Mouse (Mus musculus): ENCODE data around the gene Isy1.
"Not testable (repeated sequence)": the region's sequence is repeated elsewhere in the genome, so short reads cannot be mapped to it uniquely, and the experiment has no call there.

Gene Isy1

DNA sequence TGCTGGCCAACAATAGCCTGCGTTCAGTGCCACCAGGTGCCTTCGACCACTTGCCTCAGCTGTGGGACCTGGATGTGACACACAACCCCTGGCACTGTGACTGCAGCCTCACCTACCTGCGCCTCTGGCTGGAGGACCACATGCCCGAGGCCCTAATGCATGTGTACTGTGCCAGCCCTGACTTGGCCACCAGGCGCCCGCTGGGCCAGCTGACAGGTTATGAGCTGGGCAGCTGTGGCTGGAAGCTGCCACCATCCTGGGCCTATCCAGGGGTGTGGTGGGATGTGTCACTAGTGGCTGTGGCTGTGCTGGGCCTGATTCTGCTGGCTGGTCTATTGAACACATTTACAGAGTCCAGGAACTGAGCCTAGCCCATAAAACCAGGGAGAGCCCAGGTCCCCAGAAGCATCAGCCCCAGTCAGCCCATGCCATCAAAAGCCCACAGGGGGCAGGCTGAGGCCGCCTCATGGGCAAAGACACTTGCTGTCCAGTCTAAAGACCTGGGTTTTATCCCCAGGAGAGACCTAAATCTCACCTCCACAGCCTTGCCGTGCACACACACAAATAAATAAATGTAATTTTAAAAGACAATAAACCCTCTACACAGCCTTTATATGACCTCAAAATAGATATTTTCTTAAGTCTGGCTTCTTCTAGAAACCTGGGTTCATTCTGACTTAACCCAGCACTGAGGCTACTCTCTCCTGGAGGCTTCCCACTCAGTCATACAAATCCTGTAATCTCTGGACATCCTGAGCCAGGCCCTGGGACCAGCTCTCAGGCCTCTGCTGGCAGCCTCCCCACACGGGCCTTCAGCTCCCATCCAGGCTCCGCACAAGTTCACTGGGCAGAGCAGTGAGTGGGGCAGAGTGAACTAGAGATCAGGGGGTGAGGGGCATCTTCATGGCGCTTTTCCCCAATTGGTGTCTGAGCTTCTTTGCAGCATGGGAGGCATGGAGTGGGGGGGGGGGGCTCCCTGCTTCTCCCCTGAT is 59.1 kb downstream of the Isy1 start:
- no peak for DNase-seq (ENCODE audit: low read depth, low spot score)

DNA sequence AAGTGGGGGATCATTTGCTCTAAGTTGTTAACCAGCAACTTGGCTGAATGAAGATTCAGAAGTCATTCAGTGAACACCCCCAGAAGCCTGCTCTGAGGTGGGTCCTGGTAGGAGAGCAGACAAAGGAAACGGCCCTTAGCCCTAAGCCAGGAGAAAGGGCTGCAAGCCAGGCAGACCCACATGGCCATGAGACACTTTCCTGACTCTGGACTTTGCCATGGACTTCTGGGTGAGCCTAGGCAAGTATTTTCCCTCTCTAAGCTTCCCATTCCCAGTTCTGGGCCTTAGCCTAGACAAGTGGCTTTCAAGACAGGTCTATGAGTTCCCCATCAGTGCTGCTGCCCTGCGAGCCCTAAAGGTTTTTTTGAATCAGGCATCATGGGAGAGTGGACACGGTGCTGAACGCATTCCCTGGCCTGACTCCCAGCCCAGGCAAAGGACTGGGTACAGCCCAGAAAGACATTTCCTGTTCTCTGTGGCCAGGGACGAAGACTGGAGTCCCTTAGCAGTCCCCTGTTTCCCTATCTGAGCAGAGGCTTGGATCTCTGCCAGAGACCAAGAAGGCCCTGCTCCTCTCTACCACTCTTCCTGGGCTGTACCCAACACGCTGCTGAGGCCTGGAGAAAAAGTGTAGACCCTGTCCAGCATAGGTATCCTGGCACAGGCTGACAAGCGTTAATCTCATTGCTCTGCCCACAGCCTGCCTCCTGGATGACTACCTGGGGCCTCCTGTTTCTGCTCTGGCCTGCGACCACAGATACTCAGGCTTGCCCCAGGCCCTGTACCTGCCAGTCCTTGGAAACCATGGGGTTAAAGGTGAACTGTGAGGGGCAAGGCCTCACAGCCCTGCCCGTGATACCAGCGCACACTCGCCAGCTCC is 60.1 kb downstream of the Isy1 start:
- DNase-seq (ENCODE audit: low read depth, low spot score), result no peak

DNA sequence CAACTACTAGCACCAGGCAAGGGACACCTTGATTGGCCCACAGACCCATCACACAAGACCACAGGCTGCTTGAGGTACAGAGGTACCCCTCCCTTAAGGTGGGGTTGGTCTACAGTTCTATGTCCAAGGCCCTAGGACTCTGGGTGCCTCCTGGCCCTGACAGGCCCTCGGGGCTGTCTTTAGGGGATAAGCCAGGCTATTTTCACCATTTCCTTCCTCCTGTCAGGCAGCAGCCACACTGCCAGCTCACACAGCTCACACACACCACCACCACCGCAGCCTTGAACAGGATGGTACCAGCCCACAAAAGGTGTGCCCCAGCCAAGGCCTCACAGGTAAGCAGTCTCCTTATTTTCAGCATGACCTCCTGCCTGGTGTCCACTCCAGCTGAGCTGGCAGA is 60.8 kb downstream of the Isy1 start, which contains the start of gene Gp9:
TSS of gene Gp9 (plus strand) at position 231 of the 400 bp plus-strand sequence.
- DNase-seq (ENCODE audit: low read depth, low spot score), result no peak

DNA sequence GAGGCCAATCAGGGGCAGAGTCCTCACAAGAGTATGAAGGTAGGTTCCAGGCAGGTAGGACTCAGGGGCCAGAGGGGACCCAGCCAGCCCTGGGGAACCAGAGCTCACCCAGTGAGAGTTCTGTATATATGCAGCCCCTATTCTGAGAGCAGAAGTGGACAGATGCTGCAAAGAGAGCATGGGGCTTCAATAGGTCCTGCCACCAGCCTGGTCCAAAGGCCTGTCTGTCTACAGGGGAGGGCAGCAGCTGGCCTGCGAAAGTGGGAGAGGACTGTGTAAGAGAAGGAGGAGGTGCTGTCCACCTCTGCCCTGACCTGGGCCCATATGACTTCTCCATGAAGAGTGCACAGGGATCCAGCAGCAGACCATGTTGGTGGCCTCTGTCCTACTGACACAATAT is 61.9 kb downstream of the Isy1 start:
- DNase-seq (ENCODE audit: low read depth, low spot score), result no peak

DNA sequence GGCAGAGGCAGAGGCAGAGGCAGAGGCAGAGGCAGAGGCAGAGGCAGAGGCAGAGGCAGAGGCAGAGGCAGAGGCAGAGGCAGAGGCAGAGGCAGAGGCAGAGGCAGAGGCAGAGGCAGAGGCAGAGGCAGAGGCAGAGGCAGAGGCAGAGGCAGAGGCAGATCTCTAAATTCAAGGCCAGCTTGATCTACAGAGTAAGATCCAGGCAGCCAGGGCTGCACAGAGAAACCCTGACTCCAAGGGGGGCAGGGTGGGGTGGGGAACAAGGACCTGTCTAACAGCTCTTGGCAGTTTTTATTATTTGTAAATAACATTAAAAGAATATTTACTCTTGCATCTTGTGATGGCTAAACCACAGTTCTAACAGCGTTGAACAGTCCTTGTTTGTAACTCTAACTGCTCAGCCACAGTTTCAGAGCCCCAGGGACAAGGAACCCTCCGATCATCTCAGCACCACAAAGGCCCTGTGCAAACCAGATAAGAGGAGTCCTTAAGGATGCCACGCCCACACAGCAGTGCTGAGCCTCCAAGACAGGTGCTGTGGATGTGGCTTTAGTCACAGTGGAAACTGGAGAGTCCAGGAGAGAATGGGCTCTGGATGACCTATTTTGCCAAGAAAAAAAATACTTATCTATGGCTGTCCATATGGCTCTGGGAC is 62.9 kb downstream of the Isy1 start:
- no peak for DNase-seq (ENCODE audit: low read depth, low spot score)

DNA sequence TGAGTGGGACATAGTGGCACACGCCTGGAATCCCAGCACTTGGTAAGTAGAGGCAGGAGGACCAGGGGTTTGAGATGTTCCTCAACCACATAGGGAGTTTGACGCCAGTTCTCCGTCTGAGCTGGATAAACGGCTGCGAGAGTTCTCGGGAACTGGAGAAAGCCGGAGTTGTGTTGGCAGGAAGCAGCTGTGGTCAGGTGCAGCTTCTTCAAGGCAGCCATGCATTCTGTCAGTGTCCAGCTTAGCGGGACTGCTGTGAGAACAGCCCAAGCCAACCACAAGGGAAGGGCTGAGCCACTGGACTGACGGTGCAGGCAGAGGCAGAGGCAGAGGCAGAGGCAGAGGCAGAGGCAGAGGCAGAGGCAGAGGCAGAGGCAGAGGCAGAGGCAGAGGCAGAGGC is 63.7 kb downstream of the Isy1 start:
- no peak for DNase-seq (ENCODE audit: low read depth, low spot score)

DNA sequence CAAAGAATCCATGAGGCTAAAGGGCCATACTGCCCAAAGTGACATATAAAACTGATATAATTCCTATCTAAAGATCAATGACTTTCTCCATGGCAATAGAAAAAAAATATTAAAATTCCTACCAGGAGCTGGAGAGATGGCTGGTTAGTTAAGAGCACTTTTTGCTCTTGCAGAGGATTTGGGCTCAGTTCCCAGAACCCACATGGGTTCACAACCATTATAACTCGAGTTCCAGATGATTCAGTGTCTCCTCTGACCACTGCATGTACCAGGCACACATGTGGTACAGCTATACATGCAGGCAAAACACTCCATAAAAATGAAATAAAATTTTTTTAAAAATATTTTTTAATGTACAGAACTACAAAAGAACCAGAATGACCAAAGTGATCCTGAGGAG is 64.1 kb downstream of the Isy1 start:
- DNase-seq (ENCODE audit: low read depth, low spot score), result no peak

DNA sequence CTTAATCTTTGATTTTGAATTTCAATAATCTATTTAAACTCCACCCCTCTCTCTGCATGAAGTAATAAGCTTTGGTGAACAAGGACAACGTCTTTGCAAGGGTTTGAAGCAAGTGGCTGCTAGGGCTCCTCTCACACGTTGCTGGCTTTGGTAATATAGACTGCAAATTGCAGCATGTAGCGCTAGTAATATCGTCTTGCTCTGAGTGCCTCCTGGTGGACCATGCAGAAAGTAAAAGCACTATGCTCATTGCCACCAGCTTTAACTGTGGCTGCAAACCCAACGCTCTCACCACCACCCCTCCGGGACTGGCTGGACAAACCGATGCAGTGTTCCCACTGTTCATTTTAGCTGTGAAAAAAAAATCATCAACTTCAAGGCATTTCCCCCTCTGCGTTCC is 68.0 kb downstream of the Isy1 start:
- DNase-seq (ENCODE audit: low read depth, low spot score), result no peak

DNA sequence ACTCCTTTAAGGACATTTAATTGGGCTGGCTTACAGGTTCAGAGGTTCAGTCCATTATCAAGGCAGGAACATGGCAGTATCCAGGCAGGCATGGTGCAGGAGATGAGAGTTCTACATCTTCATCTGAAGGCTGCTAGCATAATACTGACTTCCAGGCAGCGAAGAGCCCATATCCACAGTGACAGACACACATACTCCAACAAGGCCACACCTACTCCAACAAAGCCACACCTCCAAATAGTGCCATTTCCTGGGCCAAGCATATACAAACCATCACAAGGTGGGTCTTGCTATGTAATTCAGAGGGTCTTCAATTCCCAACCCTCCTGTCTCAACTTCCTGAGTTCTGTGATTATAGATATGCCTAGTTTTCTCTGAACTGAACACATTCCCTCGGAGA is 74.3 kb downstream of the Isy1 start:
- DNase-seq (ENCODE audit: low read depth, low spot score), result not testable (repeated sequence)
